Mouse (Mus musculus) spleen, adult 2 months (tissue): ENCODE results near the gene 6330409D20Rik.

Source experiments
- CTCF ChIP-seq: fragments of 200-500 bp; IDR thresholded peaks from 2 replicates; pipeline ENCODE4 v1.5.1; 2011; ENCODE audit warnings: mild to moderate bottlenecking, inconsistent platforms; ENCODE audit not compliant: insufficient read depth, insufficient read length, insufficient replicate concordance; ENCODE audit errors: extremely low read depth
- POLR2A ChIP-seq: fragments of 200-500 bp; IDR thresholded peaks from 2 replicates; pipeline ENCODE4 v1.6.1; 2011; ENCODE audit warnings: low read depth, low read length, inconsistent platforms

GRCm38 (mm10) chr2:32788581-32788980, 47.8 kb upstream of the 6330409D20Rik start:
- TF ChIP-seq CTCF (no peak), POLR2A (no peak)
